ENCODE assay signal across 12 mouse cellular contexts in the genomic region with DNA sequence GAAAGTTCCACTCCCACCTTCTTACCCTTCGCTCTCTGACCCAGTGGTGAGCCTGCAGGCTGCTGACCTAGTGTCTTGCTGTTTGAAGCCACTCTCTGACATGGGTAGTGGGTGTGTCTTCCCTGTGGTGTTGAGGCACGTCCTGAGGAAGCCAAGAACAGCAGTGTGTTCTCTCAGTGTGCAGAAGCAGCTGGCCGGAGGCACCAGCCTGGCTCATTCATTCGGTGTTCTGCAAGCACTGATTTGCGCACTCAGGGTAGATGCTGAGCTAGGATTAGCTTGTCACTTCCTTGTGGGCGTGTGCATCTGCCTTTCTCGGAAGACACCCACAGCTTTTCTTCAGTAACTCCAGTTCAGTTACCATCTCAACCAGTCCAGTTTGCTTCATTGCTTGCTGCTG. TPM values are rescaled to one million over a fixed set of nuclear protein-coding genes. Genes with fewer than 3 reads are reported as not detected.
DNase-seq lines count a peak whose midpoint lies in the region; TF ChIP-seq lines count a peak whose summit lies in the region.
"Had no signal": no experiment of that assay in that cellular context is flagged by ENCODE, and none has a peak within 500 bp of the region (broad histone marks: within the 10 kb centered on the region; RNA-seq: fewer than 3 reads in every experiment).

No protein-coding gene starts in this region.

- H3K27ac ChIP-seq in gastrocnemius, adult 2 months: peak overlapping the region; percentile 96
- H3K27ac ChIP-seq: liver, embryonic 13.5 days; midbrain, embryonic 12.5 days; stomach, embryonic 15.5 days had no signal

- DNase-seq in gastrocnemius, adult 2 months: peak; percentile 80
- no peak for DNase-seq in gastrocnemius, postnatal 14 days
- peak; percentile 36 for DNase-seq in CD4-positive helper T cell, adult 2 months (ENCODE audit: low read depth, low spot score)
- peak; percentile 83 to 87 for DNase-seq in frontal cortex, adult 2 months (ENCODE audit: extremely low spot score in 1 of 2, low spot score in 1 of 2)
- DNase-seq in left cerebral cortex, postnatal 14 days (ENCODE audit: low spot score in 2 of 2): peak; percentile 73 to 89
- DNase-seq in natural killer cell, adult 2 months (ENCODE audit: low spot score in 2 of 2): no peak
- DNase-seq in testis, postnatal 14 days (ENCODE audit: low spot score): no peak
- no peak for DNase-seq in thymus, postnatal 25 days
- DNase-seq: kidney, adult 18-20 months; liver, embryonic 13.5 days had no signal

- peak overlapping the region; percentile 64 for H3K4me3 ChIP-seq in gastrocnemius, adult 2 months
- H3K4me3 ChIP-seq: liver, embryonic 13.5 days; midbrain, embryonic 12.5 days; stomach, embryonic 15.5 days had no signal

- TF ChIP-seq CTCF in gastrocnemius, adult 2 months (IDR thresholded peaks at IDR 0.05): no peak

- intact Hi-C loops in gastrocnemius, adult 2 months (cut with DNase I): no loop called here
- intact Hi-C loops in gastrocnemius, postnatal 14 days (cut with DNase I; ENCODE audit: low total_unique reads): no loop called here
- intact Hi-C loops in left cerebral cortex, postnatal 14 days (cut with DNase I): no loop called here

RNA-seq across cellular contexts. Expression of gene Gpt2, which starts 23.0 kb away (rescaled TPM):
- 100 to 1,000 TPM; 203 to 433 TPM for total RNA-seq in gastrocnemius, adult 2 months (2021)
- 100 to 1,000 TPM in 1 of 2 experiments, 10 to 100 TPM in 1; 74.7 to 129 TPM for total RNA-seq in gastrocnemius, postnatal 14 days (2021)
- polyA plus RNA-seq in frontal cortex, adult 2 months (2012; rRNA removed): 52.6 and 52.9 TPM in 2 replicates
- 10 to 100 TPM; 50.3 to 70.2 TPM for total RNA-seq in left cerebral cortex, postnatal 14 days (2021)

RNA-seq across cellular contexts. Expression of gene Dnaja2, which starts 39.8 kb away (rescaled TPM):
- total RNA-seq in gastrocnemius, adult 2 months (2021): 100 to 1,000 TPM; 204 to 232 TPM
- total RNA-seq in gastrocnemius, postnatal 14 days (2021): 100 to 1,000 TPM; 177 to 178 TPM
- polyA plus RNA-seq in frontal cortex, adult 2 months (2012; rRNA removed): 110 and 128 TPM in 2 replicates
- 100 to 1,000 TPM; 198 to 202 TPM for total RNA-seq in left cerebral cortex, postnatal 14 days (2021)

Comparison
In these comparisons a context has a peak if more than half of its experiments do, and no peak if none do; other contexts are left out.
1. DNase-seq: peak in gastrocnemius, adult 2 months (single experiment), CD4-positive helper T cell, adult 2 months (single experiment), frontal cortex, adult 2 months (2 of 2) and left cerebral cortex, postnatal 14 days (2 of 2); none in gastrocnemius, postnatal 14 days (single experiment), natural killer cell, adult 2 months (0 of 2), testis, postnatal 14 days (single experiment) and thymus, postnatal 25 days (single experiment).